Mouse (Mus musculus) embryonic fibroblast, embryonic 13.5 days (primary cell): ENCODE measurements at regions not wholly inside any gene's neighbourhood (a gene's known extent, or its start where the extent isn't known, plus 50 kb on each side); places are given as distances from the start of the nearest gene placed in this dataset.

Experiments used
- CTCF ChIP-seq: IDR thresholded peaks from 2 replicates; pipeline ENCODE4 v1.5.1; 2011; ENCODE audit warnings: mild to moderate bottlenecking, control low read depth, low read length, moderate library complexity, borderline replicate concordance; ENCODE audit not compliant: insufficient read depth
- POLR2A ChIP-seq: IDR thresholded peaks from 2 replicates; pipeline ENCODE4 v1.6.1; 2011; ENCODE audit warnings: low read depth, mild to moderate bottlenecking, control low read depth, low read length, moderate library complexity

- TF ChIP-seq CTCF = no peak
- no peak for TF ChIP-seq POLR2A
Observed at GRCm38 (mm10) chr5:120332030-120332429, 99.5 kb upstream of the Lhx5 start.
